Mouse (Mus musculus) sigmoid colon, adult 10 weeks (tissue): ENCODE results near the gene Med15. TPM values are rescaled to one million over a fixed set of nuclear protein-coding genes. Genes with fewer than 3 reads are reported as not detected.

ENCODE experiments used
- polyA plus RNA-seq: library from polyadenylated mRNA; stranded (reverse); fragments of 350-450 nt; fragmentation: Illumina TruSeq; extraction: RNeasy Lipid Tissue Mini Kit (QIAGEN cat#74804); gene quantifications from one replicate; pipeline ENCODE4 v1.2.3, GENCODE M21; 2014; ENCODE audit warnings: low read depth, low replicate concordance

Med15 gene
- 13.7 TPM for polyA plus RNA-seq

GRCm38 (mm10) chr16:17732841-17733340 is at the start of gene Med15:
TSS of gene Med15 (minus strand) at chr16:17732891.

GRCm38 (mm10) chr16:17759344-17759773 is 26.7 kb upstream of the Med15 start, which contains the start of gene Klhl22:
TSS of gene Klhl22 (plus strand) at chr16:17759618.

GRCm38 (mm10) chr16:17646310-17647114 is 86.2 kb downstream of the Med15 start, which contains the start of gene Ccdc74a:
TSS of gene Ccdc74a (plus strand) at chr16:17646470.

GRCm38 (mm10) chr16:17619198-17620105 is 113.2 kb downstream of the Med15 start, which contains the start of gene Smpd4:
TSS of gene Smpd4 (plus strand) at chr16:17619354.

Other genes starting within 250 kb of the Med15 start
- gene Aifm3, start 243.3 kb downstream of the Med15 start, polyA plus RNA-seq: 0.38 TPM
- gene Lztr1, start 224.2 kb downstream of the Med15 start, polyA plus RNA-seq: 17.8 TPM
- 1.3 TPM for gene Thap7, start 201.8 kb downstream of the Med15 start, polyA plus RNA-seq
- gene Lrrc74b, start 171.6 kb downstream of the Med15 start, polyA plus RNA-seq: 0.32 TPM
- gene P2rx6, start 171.0 kb downstream of the Med15 start, polyA plus RNA-seq: 0.28 TPM
- gene Slc7a4, start 149.7 kb downstream of the Med15 start, polyA plus RNA-seq: 0.32 TPM
- 15.8 TPM for gene Smpd4, start 113.5 kb downstream of the Med15 start, polyA plus RNA-seq
- gene Ccdc74a, start 86.4 kb downstream of the Med15 start, polyA plus RNA-seq: 0.85 TPM
- 10.7 TPM for gene Klhl22, start 26.7 kb upstream of the Med15 start, polyA plus RNA-seq
- gene Scarf2, start 64.4 kb upstream of the Med15 start, polyA plus RNA-seq: not detected
- not detected for gene B830017H08Rik, start 100.2 kb upstream of the Med15 start, polyA plus RNA-seq
- 1.1 TPM for gene Car15, start 105.5 kb upstream of the Med15 start, polyA plus RNA-seq
- gene Gm20518, start 158.8 kb upstream of the Med15 start, polyA plus RNA-seq: not detected
- gene Tssk1, start 161.3 kb upstream of the Med15 start, polyA plus RNA-seq: not detected
- 9.9 TPM for gene Dgcr2, start 165.7 kb upstream of the Med15 start, polyA plus RNA-seq
- not detected for gene Tssk2, start 165.7 kb upstream of the Med15 start, polyA plus RNA-seq
- 3.5 TPM for gene Ess2, start 178.5 kb upstream of the Med15 start, polyA plus RNA-seq
- gene Gsc2, start 182.2 kb upstream of the Med15 start, polyA plus RNA-seq: not detected
- 14.8 TPM for gene Slc25a1, start 195.3 kb upstream of the Med15 start, polyA plus RNA-seq
- not detected for gene Vpreb2, start 247.5 kb upstream of the Med15 start, polyA plus RNA-seq